Comparison of ENCODE assay signal across 9 mouse cellular contexts in genomic region chr11:63164756-63165484, GRCm38 (mm10). TPM values are rescaled to one million over a fixed set of nuclear protein-coding genes. Genes with fewer than 3 reads are reported as not detected.
DNase-seq lines count a peak whose midpoint lies in the region; ATAC-seq lines count a peak whose summit lies in the region.
"Had no signal": no experiment of that assay in that cellular context is flagged by ENCODE, and none has a peak within 500 bp of the region (broad histone marks: within the 10 kb centered on the region; RNA-seq: fewer than 3 reads in every experiment).

No protein-coding gene starts in this region.

- H3K4me1 ChIP-seq in intestine, embryonic 14.5 days (replicated peaks; ENCODE audit: control insufficient read depth, insufficient read depth, low read length): peaks cover 21% of the 10 kb centered on the region
- H3K4me1 ChIP-seq in intestine, embryonic 16.5 days (ENCODE audit: control insufficient read depth, insufficient read depth, low read length): peaks cover 15% of the 10 kb centered on the region

- H3K4me3 ChIP-seq in intestine, embryonic 14.5 days (ENCODE audit: low read depth, low read length): no peak overlapping the region
- H3K4me3 ChIP-seq in intestine, embryonic 16.5 days (ENCODE audit: low read length): no peak overlapping the region
- H3K4me3 ChIP-seq: heart, embryonic 15.5 days had no signal

- 0 out of 2 replicates have a peak, but pooled peaks cover 2% of the 10 kb centered on the region for H3K9me3 ChIP-seq in intestine, embryonic 14.5 days (ENCODE audit: control insufficient read depth, low read length)
- no peaks in the 10 kb centered on the region for H3K9me3 ChIP-seq in intestine, embryonic 16.5 days (ENCODE audit: control insufficient read depth, low read length)
- H3K9me3 ChIP-seq: heart, embryonic 15.5 days had no signal

- no peak overlapping the region for H3K9ac ChIP-seq in intestine, embryonic 14.5 days (ENCODE audit: low read length)
- H3K9ac ChIP-seq in intestine, embryonic 16.5 days (ENCODE audit: low read depth, low read length): no peak overlapping the region
- H3K9ac ChIP-seq: heart, embryonic 15.5 days had no signal

- WGBS in intestine, embryonic 14.5 days: 55% methylated on average over 7 of the region's 7 CpGs
- 56% methylated on average over 7 of the region's 7 CpGs for WGBS in intestine, embryonic 16.5 days

- H3K27me3 ChIP-seq in intestine, embryonic 14.5 days (replicated peaks; ENCODE audit: control insufficient read depth, insufficient read depth, low read length): no peaks in the 10 kb centered on the region
- H3K27me3 ChIP-seq in intestine, embryonic 16.5 days (replicated peaks; ENCODE audit: control insufficient read depth, insufficient read depth, low read length): no peaks in the 10 kb centered on the region
- H3K27me3 ChIP-seq: heart, embryonic 15.5 days had no signal

- no peak overlapping the region for H3K27ac ChIP-seq in intestine, embryonic 14.5 days (ENCODE audit: low read depth)
- no peak overlapping the region for H3K27ac ChIP-seq in intestine, embryonic 16.5 days (ENCODE audit: low read length)
- H3K27ac ChIP-seq: heart, embryonic 15.5 days had no signal

- no peak overlapping the region for H3K4me2 ChIP-seq in intestine, embryonic 14.5 days (ENCODE audit: low read length)
- H3K4me2 ChIP-seq in intestine, embryonic 16.5 days (ENCODE audit: low read depth, low read length): no peak overlapping the region
- H3K4me2 ChIP-seq: heart, embryonic 15.5 days had no signal

- no peak for ATAC-seq in CD4-positive, CD25-positive, alpha-beta regulatory T cell, adult 4 months
- ATAC-seq in intestine, embryonic 14.5 days (replicated peaks; ENCODE audit: low FRiP score, low TSS enrichment, low read depth): no peak
- no peak for ATAC-seq in intestine, embryonic 16.5 days

- H3K36me3 ChIP-seq in intestine, embryonic 14.5 days (ENCODE audit: control insufficient read depth, insufficient read depth, low read length): no peaks in the 10 kb centered on the region
- no peaks in the 10 kb centered on the region for H3K36me3 ChIP-seq in intestine, embryonic 16.5 days (ENCODE audit: control insufficient read depth, insufficient read depth, low read length)
- H3K36me3 ChIP-seq: heart, embryonic 15.5 days had no signal

- DNase-seq in CD4-positive, CD25-positive, alpha-beta regulatory T cell, adult 2 months (ENCODE audit: low read depth, low spot score): peak; percentile 25
- peak; percentile 39 for DNase-seq in intestine, embryonic 14.5 days (ENCODE audit: low spot score)
- peak; percentile 32 for DNase-seq in thymus, postnatal 4 days
- DNase-seq in thymus, postnatal 25 days: no peak
- DNase-seq in adrenal gland, adult 18-20 months (ENCODE audit: low spot score in 2 of 2): no peak
- DNase-seq in right cerebral cortex, postnatal 4 days: no peak

RNA-seq across cellular contexts. Expression of gene Pmp22, which starts 36.1 kb away (rescaled TPM):
- not detected for polyA plus RNA-seq in CD4-positive, CD25-positive, alpha-beta regulatory T cell, adult 4 months (2017; shearing (Covaris generic))
- polyA plus RNA-seq in intestine, embryonic 14.5 days (2014; fragmentation: Nextera tagmentation; extraction: Ambion mirVana): 120 and 133 TPM in 2 replicates
- 110 and 113 TPM in 2 replicates for polyA plus RNA-seq in intestine, embryonic 16.5 days (2015; fragmentation: Nextera tagmentation; extraction: Ambion mirVana)
- 100 to 1,000 TPM; 106 to 127 TPM for total RNA-seq in adrenal gland, adult 18-20 months (2021)

Comparison
In these comparisons a context has a peak if more than half of its experiments do, and no peak if none do; other contexts are left out.
1. DNase-seq: peak in CD4-positive, CD25-positive, alpha-beta regulatory T cell, adult 2 months (single experiment), intestine, embryonic 14.5 days (single experiment) and thymus, postnatal 4 days (single experiment); none in thymus, postnatal 25 days (single experiment), adrenal gland, adult 18-20 months (0 of 2) and right cerebral cortex, postnatal 4 days (single experiment).
2. RNA of gene Pmp22, which starts 36.1 kb away (polyA plus RNA-seq): 120 to 133 TPM in intestine, embryonic 14.5 days and 110 to 113 TPM in intestine, embryonic 16.5 days; not detected in CD4-positive, CD25-positive, alpha-beta regulatory T cell, adult 4 months; every median in the first group is over 100 times any median in the second.